Mouse (Mus musculus): ENCODE results near the gene Naa50.

- peak; percentile 63 for TF ChIP-seq ZNF384 (IDR thresholded peaks at IDR 0.05; ENCODE audit: low read depth, low read length)
- no peak for TF ChIP-seq HCFC1 (IDR thresholded peaks at IDR 0.05; ENCODE audit: borderline replicate concordance, insufficient read depth, low read length)
These were observed 35.5 kb upstream of the Naa50 start for GRCm38 (mm10) chr16:44103806-44104766.

All from ES-E14 (cell line).